Mouse (Mus musculus): ENCODE measurements around the gene Sept11. TPM values are rescaled to one million over a fixed set of nuclear protein-coding genes. Genes with fewer than 3 reads are reported as not detected.

The Sept11 gene
- 10 to 100 TPM; 73.8 to 88.4 TPM for total RNA-seq (2023)

GRCm38 (mm10) chr5:93092857-93093622 is at the start of gene Sept11:
TSS of gene Sept11 (plus strand) at chr5:93093437.

GRCm38 (mm10) chr5:93044584-93045370 is 48.5 kb upstream of the Sept11 start, which contains the start of gene Sowahb:
TSS of gene Sowahb (minus strand) at chr5:93045022.

GRCm38 (mm10) chr5:93206109-93207005 is 113.1 kb downstream of the Sept11 start, which contains the start of the genes Ccni and 2010109A12Rik:
TSS of gene Ccni (minus strand) at chr5:93206495.
TSS of gene 2010109A12Rik (plus strand) at chr5:93206518.

Other genes with a start within 250 kb of the Sept11 start
- not detected for gene Sowahb, start 48.4 kb upstream of the Sept11 start, total RNA-seq (2023)
- gene Ccni, start 113.1 kb downstream of the Sept11 start, total RNA-seq (2023): 100 to 1,000 TPM; 130 to 131 TPM
- gene 2010109A12Rik, start 113.1 kb downstream of the Sept11 start, total RNA-seq (2023): 1 to 10 TPM in 1 of 2 experiments, not detected in 1; 1.5 TPM
- gene Ccng2, start 173.8 kb downstream of the Sept11 start, total RNA-seq (2023): 10 to 100 TPM; 52.2 to 62.3 TPM